Mouse (Mus musculus) layer of hippocampus, adult 18-20 months (tissue): ENCODE results near the gene Rbmxl1. TPM values are rescaled to one million over a fixed set of nuclear protein-coding genes. Genes with fewer than 3 reads are reported as not detected.
"Not testable (repeated sequence)": the region's sequence is repeated elsewhere in the genome, so short reads cannot be mapped to it uniquely, and the experiment has no call there.

ENCODE experiments used
- DNase-seq, 2 experiments: peaks; one replicate each; pipeline ENCODE4 v3.0.0; 2022; ENCODE audit warnings: low spot score in 2 of 2
- long read RNA-seq: library from polyadenylated mRNA; stranded (forward); transcript quantifications from one replicate; pipeline ENCODE4 v2.0.0, GENCODE M21; 2021
- total RNA-seq, 2 experiments: library from RNA; stranded (reverse); gene quantifications; 2 replicates each; pipeline ENCODE4 v1.2.3; 2021

Gene Rbmxl1
- 10 to 100 TPM; 55.8 to 62.4 TPM for total RNA-seq
- long read RNA-seq, transcript Rbmxl1-201 (2 exons, 1,695 nt), result minor isoform, 5 of 48 reads
- long read RNA-seq, transcript Rbmxl1-202 (2 exons, 1,622 nt), result major isoform, 31 of 48 reads
- long read RNA-seq, partial matches to known transcripts, result 0 of 48 reads
- long read RNA-seq, other reads (novel, unspliced or antisense), result 12 of 48 reads

DNA sequence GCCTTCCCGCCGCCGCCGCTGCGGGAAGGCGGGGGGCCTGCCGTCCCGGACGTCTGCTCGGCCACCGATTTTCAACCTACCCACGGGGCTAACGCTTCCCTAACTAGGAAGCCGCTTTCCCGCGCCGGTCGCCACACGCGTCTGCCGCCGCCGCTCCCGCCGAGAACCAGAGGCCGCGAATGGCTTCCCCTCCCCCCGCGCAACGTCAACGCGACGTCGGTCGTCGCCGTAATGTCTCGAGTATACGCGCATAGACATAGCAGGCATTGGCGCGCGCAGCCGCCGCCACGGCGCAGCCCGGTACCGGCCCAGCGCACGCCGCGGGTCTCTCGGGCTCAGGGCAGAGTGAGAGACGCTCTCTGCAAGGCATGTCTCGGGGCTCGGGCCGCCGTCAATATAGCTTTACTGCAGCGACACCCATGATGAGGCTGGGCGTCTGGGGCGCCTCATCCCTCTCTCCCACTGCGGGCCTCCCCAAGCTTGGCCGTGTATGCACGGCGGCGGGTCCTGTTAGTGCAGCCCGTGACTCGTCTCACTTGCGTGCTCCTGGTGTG lies at the start of gene Rbmxl1:
Rbmxl1 (minus strand) TSS at position 180 of the 554 bp plus-strand sequence.
- DNase-seq, result peak; percentile 80 to 91

DNA sequence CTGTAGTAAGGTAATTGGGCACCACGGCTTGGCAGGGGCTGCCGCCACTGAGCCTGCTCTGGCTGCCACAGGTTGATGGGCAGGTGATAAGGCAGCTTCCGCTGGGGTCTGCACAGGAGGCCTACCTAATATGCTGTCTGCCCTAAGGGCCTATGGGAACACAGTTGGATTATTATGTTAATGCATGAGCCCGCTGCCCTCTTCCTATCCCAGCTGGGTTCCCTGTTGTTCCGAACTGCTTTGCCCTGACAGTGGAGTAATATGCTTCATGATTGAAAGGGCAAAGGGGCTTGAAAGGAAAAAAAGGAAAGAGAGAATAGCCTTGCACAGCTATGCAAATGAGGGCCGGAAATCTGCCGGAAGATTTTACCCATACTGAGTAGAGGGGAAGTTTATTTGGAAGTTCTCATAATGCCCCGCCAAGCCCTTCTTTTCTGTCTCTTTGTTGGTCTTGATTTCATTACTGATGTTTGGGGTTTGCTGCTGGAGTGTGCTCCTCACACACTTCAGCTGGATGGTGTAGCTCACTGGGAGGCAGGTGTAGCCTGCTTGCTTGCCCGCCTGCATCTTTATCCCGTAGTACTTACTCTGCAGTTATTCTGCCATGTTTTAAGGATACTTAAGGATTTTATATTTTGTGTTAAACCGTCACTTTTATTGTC lies 48.2 kb upstream of the Rbmxl1 start:
- DNase-seq, result no peak

GRCm38 (mm10) chr8:78555817-78556216 lies 47.1 kb upstream of the Rbmxl1 start:
- no peak for DNase-seq

- no peak for DNase-seq
Observed at GRCm38 (mm10) chr8:78550752-78551134, 42.0 kb upstream of the Rbmxl1 start.

DNA sequence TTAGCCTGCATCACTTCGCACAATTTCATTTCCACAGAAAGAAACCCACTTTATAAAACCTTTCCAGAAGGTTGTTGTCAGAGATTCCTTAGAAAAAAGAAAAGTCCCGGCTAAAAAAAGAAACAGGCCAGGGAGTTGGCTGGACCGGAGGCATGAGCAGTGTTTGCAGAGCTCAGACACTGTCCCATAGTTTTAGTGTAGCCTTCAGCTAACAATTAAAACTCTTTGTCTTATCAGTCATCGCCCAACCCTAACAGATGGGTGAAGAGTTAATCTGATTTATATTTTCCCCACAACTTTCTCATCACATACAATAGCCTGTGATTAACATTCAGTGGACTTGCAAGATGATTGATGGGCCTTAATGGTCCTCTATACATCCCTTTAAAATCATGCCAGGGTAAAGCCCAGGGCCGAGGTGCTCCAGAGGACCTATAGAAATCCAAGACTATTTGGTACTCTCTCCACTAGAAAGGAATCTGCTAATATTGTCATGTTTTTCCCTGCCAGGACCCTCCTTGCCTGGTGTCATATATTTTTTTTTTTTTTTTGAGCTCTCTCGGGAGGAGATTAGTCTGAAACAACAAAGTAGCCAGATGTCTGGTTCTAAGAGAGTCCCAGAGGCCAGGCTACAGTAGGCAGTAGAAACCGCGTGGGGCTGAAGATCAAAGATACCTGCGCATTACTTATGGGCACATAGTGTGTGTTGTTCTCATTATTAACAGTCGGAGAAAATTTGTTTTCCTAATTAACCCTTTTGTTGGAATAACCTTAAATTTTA lies 41.5 kb upstream of the Rbmxl1 start:
- no peak for DNase-seq

- not testable (repeated sequence) for DNase-seq
Observed at GRCm38 (mm10) chr8:78545153-78545817, 36.6 kb upstream of the Rbmxl1 start.

DNA sequence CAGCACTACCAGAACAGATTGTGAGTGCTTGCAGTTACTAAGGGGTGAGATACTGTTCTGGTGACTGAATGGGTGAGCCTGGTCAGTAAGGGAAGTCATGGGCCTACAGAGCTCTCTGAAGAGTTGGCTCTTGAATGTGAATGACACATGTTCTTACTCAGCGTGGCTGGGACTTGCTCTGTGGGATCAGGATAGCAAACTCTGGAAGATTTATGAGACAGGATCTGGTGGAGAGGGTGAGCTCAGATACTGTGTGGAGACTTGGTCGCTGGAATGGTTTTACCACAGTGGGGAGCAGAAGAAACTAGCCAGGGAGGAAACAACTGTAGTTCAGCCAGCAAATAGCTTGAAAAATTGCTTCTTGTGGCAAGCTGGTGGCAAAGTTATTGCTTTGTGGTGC lies 35.8 kb upstream of the Rbmxl1 start:
- no peak for DNase-seq

DNA sequence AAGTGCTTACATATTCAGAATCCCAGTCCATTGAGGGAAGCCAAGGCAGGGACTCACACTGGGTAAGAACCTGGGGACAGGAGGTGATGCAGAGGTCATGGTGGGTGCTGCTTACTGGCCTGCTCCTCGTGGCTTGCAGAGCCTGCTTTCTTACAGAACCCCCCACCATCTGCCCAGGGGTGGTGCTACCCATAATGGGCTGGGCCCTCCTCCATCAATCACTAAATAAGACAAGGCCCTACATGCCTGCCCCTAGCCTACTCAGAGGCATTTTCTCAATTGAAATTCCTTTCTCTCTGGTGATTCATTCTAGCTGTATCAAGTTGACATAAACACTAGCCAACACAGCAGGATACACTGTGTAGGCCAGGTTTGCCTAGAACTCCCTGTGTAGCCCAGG lies 34.9 kb upstream of the Rbmxl1 start:
- DNase-seq, result no peak

GRCm38 (mm10) chr8:78542670-78543069 lies 34.0 kb upstream of the Rbmxl1 start:
- not testable (repeated sequence) for DNase-seq

DNA sequence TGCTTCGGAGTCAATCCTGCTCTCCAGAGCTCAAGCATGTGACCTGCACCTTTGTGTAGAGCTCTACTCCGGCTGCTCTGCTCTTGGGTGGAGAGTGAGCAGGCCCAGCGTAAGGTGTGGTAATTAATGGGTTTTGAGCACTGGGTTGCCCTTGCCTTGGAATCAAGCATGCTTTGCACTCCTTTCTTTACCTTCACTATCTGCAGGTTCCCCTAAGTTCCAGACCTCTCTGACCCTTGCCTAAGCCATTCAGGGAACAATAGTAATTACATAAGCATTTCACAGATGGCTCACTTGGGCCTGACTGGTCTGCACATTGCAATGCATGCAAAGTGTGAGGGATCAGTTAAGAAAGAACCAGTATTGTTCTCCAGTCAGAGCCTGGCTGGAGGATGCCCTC lies 29.1 kb upstream of the Rbmxl1 start:
- DNase-seq, result no peak

DNA sequence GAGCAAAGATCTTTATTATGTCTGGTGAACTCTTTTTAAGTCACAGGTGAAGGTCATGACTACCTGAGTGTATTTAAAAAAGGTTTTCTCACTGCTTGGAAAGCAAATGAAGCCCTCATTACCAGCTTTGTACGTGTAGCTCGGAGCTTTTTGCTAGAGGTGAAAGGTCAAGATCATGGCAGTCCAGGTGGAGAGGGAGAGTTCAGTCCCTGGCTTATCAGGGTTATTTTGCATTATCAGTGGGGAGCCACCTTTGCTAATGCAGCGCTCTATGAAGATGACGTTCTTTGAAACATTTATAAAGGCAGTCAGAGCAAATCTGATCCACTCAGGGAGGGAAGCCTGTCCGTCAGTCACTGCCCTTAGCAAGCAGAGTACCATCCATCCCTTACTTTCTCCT lies 28.0 kb upstream of the Rbmxl1 start:
- no peak for DNase-seq

- no peak for DNase-seq
Observed at GRCm38 (mm10) chr8:78533981-78534380, 25.3 kb upstream of the Rbmxl1 start.

DNA sequence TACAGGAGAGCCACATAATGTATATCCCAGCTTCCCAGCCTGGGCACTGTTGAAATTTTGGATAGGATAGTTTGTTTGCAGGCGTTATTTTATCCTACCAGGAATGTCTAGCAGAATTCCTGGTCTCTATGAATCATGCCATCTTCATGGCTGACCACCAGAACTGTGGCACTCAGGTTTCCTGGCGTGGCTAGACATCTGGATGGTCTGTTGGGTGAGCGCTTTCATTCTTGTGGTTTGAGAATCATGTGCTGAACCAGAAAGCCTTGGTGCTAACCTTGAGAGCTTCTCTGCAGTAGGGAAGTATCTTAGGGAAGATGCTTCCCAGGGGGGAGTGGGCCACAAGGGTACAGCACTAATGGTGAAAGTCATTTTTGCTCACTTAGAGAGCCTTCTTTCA lies 6.4 kb upstream of the Rbmxl1 start:
- DNase-seq, result no peak

GRCm38 (mm10) chr8:78514706-78515105 lies 6.0 kb upstream of the Rbmxl1 start:
- no peak for DNase-seq

DNA sequence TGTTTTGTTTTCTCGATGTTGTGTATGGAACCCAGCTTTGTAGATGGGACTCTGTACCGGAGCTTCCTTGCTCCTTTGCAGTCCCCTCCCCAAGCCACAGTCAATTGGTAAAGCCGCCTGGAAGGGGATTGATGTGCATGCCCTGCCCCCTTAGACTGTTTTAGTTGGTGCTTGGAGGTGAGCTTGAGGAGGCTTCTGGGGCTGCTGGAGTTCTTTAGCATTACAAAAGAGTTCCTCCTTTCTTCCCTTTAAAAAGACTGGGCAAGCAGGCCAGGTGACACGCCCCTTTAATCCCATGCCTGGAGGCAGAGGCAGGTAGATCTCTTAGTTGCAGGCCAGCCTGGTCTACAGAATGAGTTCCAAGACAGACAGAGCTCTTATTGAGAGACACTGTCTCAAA lies 4.4 kb upstream of the Rbmxl1 start:
- DNase-seq, result no peak

GRCm38 (mm10) chr8:78510926-78511325 lies 2.2 kb upstream of the Rbmxl1 start:
- DNase-seq, result no peak

DNA sequence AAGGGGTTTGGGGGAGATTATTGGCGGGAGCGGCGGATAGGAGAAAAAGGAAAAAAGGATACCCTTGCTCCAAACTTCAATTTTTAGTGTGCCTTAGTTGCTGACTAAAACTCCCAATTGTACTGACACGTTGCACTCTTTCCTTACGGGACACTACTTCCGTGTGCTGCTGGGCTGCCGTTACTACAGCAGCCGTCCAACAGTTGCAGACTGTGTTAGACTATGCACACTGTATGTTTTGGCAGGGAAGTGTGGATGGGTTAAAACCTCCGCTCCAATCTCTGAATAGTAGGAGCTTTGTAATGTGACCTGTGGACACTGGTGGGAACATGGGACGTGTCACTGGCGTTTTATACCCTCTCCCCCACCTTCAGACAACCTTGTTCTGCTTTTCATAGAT lies 1.4 kb upstream of the Rbmxl1 start:
- no peak for DNase-seq

DNA sequence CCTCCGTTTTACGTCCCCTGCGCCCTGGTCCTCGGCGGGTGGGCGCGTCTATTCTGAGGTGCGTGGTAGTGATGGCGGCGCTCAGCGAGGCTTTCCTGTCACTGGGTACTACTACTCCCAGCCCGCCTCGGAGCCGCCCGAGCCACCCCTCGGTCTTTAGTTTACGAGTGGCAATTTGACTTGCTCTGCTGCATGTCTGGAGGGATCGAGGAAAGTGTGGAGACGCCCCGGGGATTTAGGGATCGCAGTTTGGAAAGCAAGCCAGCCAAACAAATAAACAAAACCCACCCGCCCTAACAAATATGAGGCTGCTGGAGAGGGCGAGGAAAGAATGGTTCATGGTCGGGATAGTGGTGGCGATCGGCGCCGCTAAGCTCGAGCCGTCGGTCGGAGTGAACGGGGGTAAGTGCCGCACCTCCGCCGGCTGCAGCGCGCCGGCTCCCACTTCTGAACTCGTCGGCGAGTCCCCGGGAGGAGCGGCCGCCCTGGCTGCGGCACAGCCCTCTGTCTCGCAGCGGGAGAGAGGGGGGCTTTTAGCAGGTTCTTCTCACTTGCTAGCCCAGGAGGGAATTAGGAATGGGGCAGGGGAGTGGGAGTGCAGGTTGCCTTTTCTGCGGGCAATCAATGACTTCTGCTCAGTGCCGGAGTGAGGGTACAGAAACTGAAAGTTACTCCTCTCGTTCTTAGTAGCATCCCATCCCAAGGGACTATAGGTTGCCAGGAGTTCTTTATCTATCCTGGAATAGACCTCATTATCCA lies 754 bp upstream of the Rbmxl1 start, which contains the start of gene Slc10a7:
Slc10a7 (plus strand) TSS at position 74 of the 759 bp plus-strand sequence.
- peak; percentile 86 to 92 for DNase-seq

DNA sequence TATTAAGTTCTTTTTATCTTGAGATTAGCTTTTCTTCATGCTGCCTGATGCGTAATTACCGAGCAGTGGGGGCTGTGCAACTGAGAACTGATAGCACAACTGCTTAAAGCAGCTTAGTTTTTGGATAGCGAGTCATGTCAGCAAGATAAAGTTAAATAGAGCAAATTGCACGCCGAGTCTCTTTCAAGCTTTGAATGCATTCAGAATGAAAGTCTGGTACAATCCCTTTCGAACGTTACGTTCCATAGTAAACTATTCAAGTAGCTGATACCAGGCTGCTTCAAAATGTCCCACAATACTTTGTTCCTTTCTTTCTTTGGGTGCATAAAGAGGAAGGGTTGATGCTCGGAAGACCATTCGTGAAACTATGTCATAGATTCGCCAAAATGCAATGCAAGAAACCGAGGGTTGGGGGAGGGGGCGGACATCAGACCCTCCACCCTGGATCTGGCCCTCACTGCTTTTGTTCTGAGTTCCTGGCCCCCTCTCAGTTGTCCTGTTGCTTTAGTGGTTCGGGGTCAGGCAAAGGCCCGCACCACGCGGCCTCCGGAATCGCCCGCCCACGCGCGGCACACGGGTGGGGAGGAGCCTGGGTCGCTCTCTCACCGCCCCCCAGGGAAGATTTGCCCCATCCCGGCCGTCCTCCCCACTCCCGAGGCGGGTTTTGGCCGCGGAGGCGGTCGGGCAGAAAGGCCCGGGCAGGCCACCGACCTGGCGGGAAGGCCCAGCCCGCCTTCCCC lies 549 bp downstream of the Rbmxl1 start:
- DNase-seq, result peak; percentile 11 to 18

GRCm38 (mm10) chr8:78502706-78503105 lies 6.0 kb downstream of the Rbmxl1 start:
- no peak for DNase-seq
